Mouse (Mus musculus) MEL (cell line): Measurements from ENCODE around the gene Usp29.

ENCODE experiments used
- CTCF ChIP-seq, 3 experiments: IDR thresholded peaks in 2 of 3; conservative IDR thresholded peaks in 1 of 3; 2 replicates each; pipeline ENCODE4 v1.5.1; 2011 to 2012; ENCODE audit warnings: low read length in 3 of 3, low read depth in 2 of 3, mild to moderate bottlenecking in 2 of 3, improper control_type of control experiment in 1 of 3, inconsistent platforms in 1 of 3, mixed read lengths in 1 of 3, moderate library complexity in 1 of 3; ENCODE audit not compliant: control insufficient read depth in 1 of 3, insufficient read depth in 1 of 3, poor library complexity in 1 of 3, severe bottlenecking in 1 of 3
- E2F4 ChIP-seq: IDR thresholded peaks from 2 replicates; pipeline ENCODE4 v1.6.1; 2011; ENCODE audit warnings: low read depth, low read length, improper control_type of control experiment, borderline replicate concordance
- MYC ChIP-seq: IDR thresholded peaks from 2 replicates; pipeline ENCODE4 v1.6.1; 2011; ENCODE audit warnings: low read depth, mild to moderate bottlenecking, low read length, improper control_type of control experiment, moderate library complexity
- POLR2AphosphoS5 ChIP-seq: IDR thresholded peaks from 2 replicates; pipeline ENCODE4 v1.6.1; 2012; ENCODE audit warnings: low read depth, borderline replicate concordance, mild to moderate bottlenecking, inconsistent platforms, low read length, moderate library complexity, mixed read lengths
- RAD21 ChIP-seq: IDR thresholded peaks from 2 replicates; pipeline ENCODE4 v1.6.1; 2011; ENCODE audit warnings: mild to moderate bottlenecking, low read depth, low read length, improper control_type of control experiment
- SMC3 ChIP-seq: IDR thresholded peaks from 2 replicates; pipeline ENCODE4 v1.6.1; 2011; ENCODE audit warnings: low read depth, low read length, improper control_type of control experiment
- USF2 ChIP-seq, 2 experiments: IDR thresholded peaks; 2 replicates each; pipeline ENCODE4 v1.6.1; 2011 to 2012; ENCODE audit warnings: improper control_type of control experiment in 2 of 2, low read length in 2 of 2, borderline replicate concordance in 1 of 2, inconsistent platforms in 1 of 2, low read depth in 1 of 2, mild to moderate bottlenecking in 1 of 2; ENCODE audit not compliant: insufficient read depth in 1 of 2
- ZC3H11A ChIP-seq: IDR thresholded peaks from 2 replicates; pipeline ENCODE4 v1.6.1; 2012; ENCODE audit warnings: low read depth, mild to moderate bottlenecking, inconsistent platforms, low read length, improper control_type of control experiment

GRCm38 (mm10) chr7:6911731-6912130, 181.4 kb downstream of the Usp29 start:
- TF ChIP-seq CTCF (IDR thresholded peaks at IDR 0.05 in 2 of 3, conservative IDR thresholded peaks at IDR 0.05 in 1 of 3; ENCODE audit: control insufficient read depth in 1 of 3, insufficient read depth in 1 of 3, low read depth in 2 of 3, low read length in 3 of 3, poor library complexity in 1 of 3, severe bottlenecking in 1 of 3) (no peak), USF2 (IDR thresholded peaks at IDR 0.05; ENCODE audit: borderline replicate concordance in 1 of 2, insufficient read depth in 1 of 2, low read depth in 1 of 2, low read length in 2 of 2) (no peak), POLR2AphosphoS5 (no peak), MYC (no peak), RAD21 (no peak), E2F4 (no peak), ZC3H11A (no peak), SMC3 (no peak)
